Mouse (Mus musculus): ENCODE data around the gene Myb.
"Not testable (repeated sequence)": the region's sequence is repeated elsewhere in the genome, so short reads cannot be mapped to it uniquely, and the experiment has no call there.

The Myb gene

GRCm38 (mm10) chr10:21168466-21168865, 7.7 kb upstream of the Myb start:
- DNase-seq (ENCODE audit: low spot score), result no peak

GRCm38 (mm10) chr10:21167842-21168241, 7.1 kb upstream of the Myb start:
- no peak for DNase-seq (ENCODE audit: low spot score)

GRCm38 (mm10) chr10:21167165-21167564, 6.4 kb upstream of the Myb start:
- DNase-seq (ENCODE audit: low spot score), result no peak

- no peak for DNase-seq (ENCODE audit: low spot score)
Measured at GRCm38 (mm10) chr10:21165411-21165810, 4.6 kb upstream of the Myb start.

- DNase-seq (ENCODE audit: low spot score), result no peak
Measured at GRCm38 (mm10) chr10:21162124-21162523, 1.3 kb upstream of the Myb start.

GRCm38 (mm10) chr10:21161359-21162094, 743 bp upstream of the Myb start:
- DNase-seq (ENCODE audit: low spot score), result peak; percentile 65

GRCm38 (mm10) chr10:21159697-21160394, 938 bp downstream of the Myb start:
- DNase-seq (ENCODE audit: low spot score), result peak; percentile 47

- DNase-seq (ENCODE audit: low spot score), result peak; percentile 17
Measured at GRCm38 (mm10) chr10:21158918-21159443, 1.8 kb downstream of the Myb start.

- DNase-seq (ENCODE audit: low spot score), result peak; percentile 68
Measured at GRCm38 (mm10) chr10:21158111-21158917, 2.5 kb downstream of the Myb start.

GRCm38 (mm10) chr10:21156953-21157499, 3.8 kb downstream of the Myb start:
- DNase-seq (ENCODE audit: low spot score), result no peak

- no peak for DNase-seq (ENCODE audit: low spot score)
Measured at GRCm38 (mm10) chr10:21156416-21156815, 4.4 kb downstream of the Myb start.

- DNase-seq (ENCODE audit: low spot score), result no peak
Measured at GRCm38 (mm10) chr10:21154927-21155326, 5.9 kb downstream of the Myb start.

- no peak for DNase-seq (ENCODE audit: low spot score)
Measured at GRCm38 (mm10) chr10:21153433-21153832, 7.4 kb downstream of the Myb start.

- no peak for DNase-seq (ENCODE audit: low spot score)
Measured at GRCm38 (mm10) chr10:21152812-21153211, 8.0 kb downstream of the Myb start.

- no peak for DNase-seq (ENCODE audit: low spot score)
Measured at GRCm38 (mm10) chr10:21151320-21151719, 9.5 kb downstream of the Myb start.

- not testable (repeated sequence) for DNase-seq (ENCODE audit: low spot score)
Measured at GRCm38 (mm10) chr10:21149945-21150344, 10.8 kb downstream of the Myb start.

- DNase-seq (ENCODE audit: low spot score), result no peak
Measured at GRCm38 (mm10) chr10:21146719-21147118, 14.1 kb downstream of the Myb start.

GRCm38 (mm10) chr10:21146263-21146662, 14.5 kb downstream of the Myb start:
- DNase-seq (ENCODE audit: low spot score), result no peak

- DNase-seq (ENCODE audit: low spot score), result peak; percentile 90
Measured at GRCm38 (mm10) chr10:21144627-21145504, 15.9 kb downstream of the Myb start.

GRCm38 (mm10) chr10:21135297-21135696, 25.5 kb downstream of the Myb start:
- DNase-seq (ENCODE audit: low spot score), result no peak

- DNase-seq (ENCODE audit: low spot score), result no peak
Measured at GRCm38 (mm10) chr10:21130901-21131493, 29.8 kb downstream of the Myb start.

Data from embryo, embryonic 10 days (tissue).